Mouse (Mus musculus) lung, postnatal 0 days (tissue): Measurements from ENCODE around the gene Islr2. TPM values are rescaled to one million over a fixed set of nuclear protein-coding genes. Genes with fewer than 3 reads are reported as not detected.

Experiments
- ATAC-seq: fragments of 200-750 bp; cut with Nextera tagmentation; 2 replicates; pipeline ENCODE4 v1.8.0; 2017; ENCODE audit warnings: moderate library complexity
- DNase-seq: peaks from one replicate; pipeline ENCODE4 v3.0.0-alpha.2; 2016; ENCODE audit warnings: low spot score
- H3K27ac ChIP-seq: fragments of 300-500 bp; sonication (generic); 2 replicates; pipeline ENCODE4 v1.5.1; 2014; ENCODE audit warnings: antibody characterized with exemption, mild to moderate bottlenecking, low read length, mixed read lengths
- H3K27me3 ChIP-seq: fragments of 300-500 bp; sonication (generic); replicated peaks from 2 replicates; pipeline ENCODE4 v1.6.1; 2014; ENCODE audit warnings: low read length, mixed read lengths; ENCODE audit not compliant: insufficient read depth
- H3K36me3 ChIP-seq: fragments of 300-500 bp; sonication (generic); 2 replicates; pipeline ENCODE4 v1.6.1; 2014; ENCODE audit warnings: low read length, mixed read lengths; ENCODE audit not compliant: insufficient read depth
- H3K4me1 ChIP-seq: fragments of 300-500 bp; sonication (generic); 2 replicates; pipeline ENCODE4 v1.6.1; 2014; ENCODE audit warnings: antibody characterized with exemption, low read depth, low read length, mixed read lengths; ENCODE audit not compliant: insufficient read depth
- H3K4me2 ChIP-seq: fragments of 300-500 bp; sonication (generic); replicated peaks from 2 replicates; pipeline ENCODE4 v1.6.1; 2014; ENCODE audit warnings: low read depth, mild to moderate bottlenecking, low read length, moderate library complexity, mixed read lengths
- H3K4me3 ChIP-seq: fragments of 300-500 bp; sonication (generic); 2 replicates; pipeline ENCODE4 v1.5.1; 2014; ENCODE audit warnings: low read depth, low read length
- H3K9ac ChIP-seq: fragments of 300-500 bp; sonication (generic); replicated peaks from 2 replicates; pipeline ENCODE4 v1.6.1; 2014; ENCODE audit warnings: low read depth, mild to moderate bottlenecking
- H3K9me3 ChIP-seq: fragments of 300-500 bp; sonication (generic); 2 replicates; pipeline ENCODE4 v1.6.1; 2016; ENCODE audit warnings: low read length, mixed read lengths
- CTCF ChIP-seq: IDR thresholded peaks from 2 replicates; pipeline ENCODE4 v1.5.1; 2016; ENCODE audit warnings: antibody characterized with exemption, mild to moderate bottlenecking
- EP300 ChIP-seq: IDR thresholded peaks from 2 replicates; pipeline ENCODE4 v1.6.1; 2016; ENCODE audit warnings: antibody characterized with exemption, mild to moderate bottlenecking, control low read depth
- WGBS: fragments of 180-500 bp; shearing (Covaris S2); extraction: QIAGEN DNeasy Blood & Tissue Kit; methylation state at CpG from one replicate; pipeline ENCODE4 v1.1.7; 2014; 5-methylcytosine and 5-hydroxymethylcytosine counted together
- polyA plus RNA-seq: library from polyadenylated mRNA; unstranded; fragments of >200 nt; fragmentation: Nextera tagmentation; extraction: Ambion mirVana; gene quantifications from 2 replicates; pipeline ENCODE4 v1.2.1, GENCODE M21; 2015

The Islr2 gene
- polyA plus RNA-seq, 1 experiment from 2014 or later, result not detected

DNA sequence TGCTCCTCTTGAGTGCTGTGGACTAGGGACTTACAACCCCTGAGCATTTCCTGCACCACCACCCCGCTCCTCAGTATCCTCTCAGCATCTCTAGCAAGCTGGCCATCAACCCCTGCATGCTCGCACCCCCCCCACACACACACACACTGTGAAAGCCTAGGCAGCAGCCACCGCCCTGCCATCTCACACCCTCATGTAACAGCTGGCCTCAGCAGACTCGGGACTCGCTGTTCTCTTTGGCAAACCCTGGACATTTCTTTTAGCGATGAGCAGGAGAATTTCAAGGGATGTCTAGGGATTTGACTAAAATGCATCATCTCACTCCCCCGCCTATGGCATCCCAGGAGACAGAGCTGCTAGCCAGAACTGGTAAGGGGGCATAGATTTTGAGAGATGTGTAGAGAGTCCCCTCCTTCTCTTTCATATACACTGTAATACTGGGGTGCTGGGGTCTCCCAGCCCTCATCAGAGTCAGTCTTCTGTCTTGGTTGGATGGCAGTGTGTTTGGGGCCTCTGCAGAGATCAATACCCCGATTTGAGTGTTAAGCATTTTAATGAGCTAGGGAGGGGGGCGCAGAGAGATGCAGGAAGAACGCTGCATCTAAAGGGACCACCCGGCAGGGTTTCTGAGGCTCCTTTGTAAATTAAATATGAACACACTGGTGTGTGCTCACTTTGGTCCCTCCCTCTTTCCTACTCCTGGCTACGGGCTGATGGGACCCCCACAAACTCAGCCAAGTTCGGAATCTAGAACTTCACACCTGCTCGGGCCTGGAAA, 1.3 kb downstream of the Islr2 start:
- Histone ChIP-seq H3K9me3 (no peaks in the 10 kb centered on the region), H3K27me3 (peaks cover 61% of the 10 kb centered on the region), H3K9ac (no peak overlapping the region), H3K4me1 (peaks cover 4% of the 10 kb centered on the region; the same call in 1 of the 2 replicates), H3K36me3 (no peaks in the 10 kb centered on the region), H3K4me3 (no peak overlapping the region), H3K27ac (no peak overlapping the region), H3K4me2 (no peak overlapping the region)
- DNase-seq (no peak), ATAC-seq (no peak)
- WGBS, result 7% methylated on average over 14 of the region's 14 CpGs
- TF ChIP-seq EP300 (no peak), CTCF (no peak)

DNA sequence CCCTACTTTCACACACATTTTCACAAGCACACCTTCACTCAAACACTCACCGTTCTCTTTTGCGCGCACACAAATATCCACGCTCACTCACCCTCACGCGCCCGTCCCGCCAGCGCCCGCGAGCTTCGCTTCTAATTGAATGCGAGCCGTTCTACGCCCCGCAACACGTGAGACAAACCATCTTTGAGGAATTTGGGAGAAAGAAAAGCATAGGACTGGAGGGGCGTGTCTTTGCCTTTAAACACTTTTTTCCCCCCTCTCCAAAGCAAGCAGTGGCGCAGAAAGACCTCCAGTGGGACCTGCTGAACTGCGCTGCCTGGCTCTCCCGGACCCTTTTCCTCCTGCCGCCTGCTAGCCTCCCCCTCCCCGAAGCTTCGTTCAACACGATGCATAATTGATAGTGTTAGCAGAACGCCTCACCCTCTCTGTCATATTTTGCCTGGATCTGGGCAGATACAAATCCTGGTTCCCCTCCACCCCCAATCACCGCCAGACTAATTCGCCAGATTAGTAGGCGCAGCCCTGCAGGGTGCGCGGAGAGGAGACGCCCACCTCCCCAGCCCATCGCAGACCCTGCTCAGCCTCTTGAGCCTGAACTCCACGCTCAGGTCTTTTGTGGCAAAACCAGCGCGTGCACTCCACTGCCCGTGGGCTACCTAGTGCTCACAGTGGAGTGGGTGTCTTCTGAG, 2.1 kb downstream of the Islr2 start:
- no peak overlapping the region for H3K27ac ChIP-seq
- H3K4me2 ChIP-seq, result no peak overlapping the region
- TF ChIP-seq EP300 (no peak), CTCF (no peak)
- 1% methylated on average over 37 of the region's 37 CpGs for WGBS
- no peaks in the 10 kb centered on the region for H3K9me3 ChIP-seq
- H3K27me3 ChIP-seq, result peaks cover 70% of the 10 kb centered on the region
- no peaks in the 10 kb centered on the region for H3K36me3 ChIP-seq
- no peak overlapping the region for H3K4me3 ChIP-seq
- ATAC-seq (no peak), DNase-seq (no peak)
- no peak overlapping the region for H3K9ac ChIP-seq
- peaks cover 5% of the 10 kb centered on the region; the same call in 1 of the 2 replicates for H3K4me1 ChIP-seq

DNA sequence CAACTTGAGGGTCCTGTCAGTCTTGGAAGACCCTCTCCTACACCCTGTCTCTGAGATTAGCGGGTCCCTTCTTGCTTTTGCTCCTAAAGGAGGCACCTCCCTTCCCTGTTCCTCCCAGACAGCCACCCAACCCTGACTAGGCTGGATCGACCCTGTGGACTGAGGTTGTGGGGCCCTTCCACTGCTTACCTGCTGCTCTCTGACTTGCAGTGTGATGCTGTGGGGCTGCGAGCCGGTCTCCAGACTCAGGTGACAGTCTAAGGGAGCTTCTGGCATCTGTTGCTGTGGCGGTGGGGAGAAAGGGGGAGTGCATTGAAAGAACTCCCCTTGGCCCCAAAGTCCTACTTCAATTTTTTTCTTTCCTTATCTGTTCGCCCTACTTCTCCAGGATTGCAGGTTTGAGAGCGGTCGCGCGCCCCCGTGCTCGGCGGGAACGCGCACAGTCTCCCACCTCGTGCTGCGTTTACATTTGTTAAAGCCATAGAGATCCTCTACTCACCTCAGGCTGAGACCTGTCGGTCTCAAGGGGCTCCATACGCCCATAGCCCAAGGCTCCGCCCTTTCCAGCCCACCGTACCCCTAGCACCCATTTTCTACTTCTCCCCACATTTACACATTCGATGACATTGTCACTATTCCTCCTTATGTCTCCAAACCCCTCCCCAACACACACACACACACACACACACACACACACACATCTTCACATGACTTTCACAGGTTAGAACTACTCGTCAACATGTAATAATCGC, 2.9 kb downstream of the Islr2 start:
- H3K9ac ChIP-seq, result no peak overlapping the region
- H3K4me1 ChIP-seq, result peaks cover 8% of the 10 kb centered on the region; the same call in 1 of the 2 replicates
- no peak overlapping the region for H3K27ac ChIP-seq
- no peak for ATAC-seq
- no peak overlapping the region for H3K4me3 ChIP-seq
- H3K27me3 ChIP-seq, result peaks cover 77% of the 10 kb centered on the region
- H3K9me3 ChIP-seq, result no peaks in the 10 kb centered on the region
- no peak overlapping the region for H3K4me2 ChIP-seq
- under 1% methylated on average over 24 of the region's 24 CpGs for WGBS
- no peak for DNase-seq
- TF ChIP-seq CTCF (no peak), EP300 (no peak)
- no peaks in the 10 kb centered on the region for H3K36me3 ChIP-seq

DNA sequence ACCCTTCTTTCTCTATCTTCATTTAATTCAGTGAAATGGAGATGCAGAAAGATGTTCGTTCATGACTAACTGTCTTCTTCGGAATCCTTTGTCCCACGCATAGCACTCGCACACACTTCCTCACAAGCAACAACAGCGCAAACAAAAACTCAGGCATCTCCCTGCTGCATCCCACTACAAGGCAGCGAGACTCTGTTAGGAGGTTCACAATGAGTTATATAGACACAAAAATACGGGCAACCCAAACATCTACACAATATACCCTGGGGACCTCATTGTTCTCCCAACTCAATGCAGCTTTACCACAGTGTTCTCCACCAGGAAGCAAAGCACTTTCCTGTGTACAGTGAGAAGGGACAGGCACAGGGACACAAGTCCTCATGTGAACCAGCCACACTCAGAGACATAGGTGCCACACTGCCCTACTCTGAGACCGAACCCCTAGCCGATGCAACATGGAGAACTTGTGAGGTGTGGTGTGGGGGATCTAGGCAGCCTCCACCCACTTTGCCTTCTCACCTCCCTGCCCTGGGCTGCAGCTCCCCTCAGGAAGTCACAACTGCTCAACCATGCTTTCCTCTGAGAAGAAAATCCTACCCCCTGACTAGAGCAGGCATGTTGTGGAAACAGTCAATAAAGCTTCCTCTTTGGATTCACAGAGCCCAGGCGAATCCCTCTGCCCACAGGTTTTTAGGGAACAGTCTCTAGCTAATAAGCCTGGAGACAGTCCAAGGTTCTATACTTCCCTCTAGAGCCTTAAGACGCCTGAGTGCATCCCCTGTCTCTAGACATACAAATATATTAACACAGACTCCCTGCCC, 3.6 kb downstream of the Islr2 start:
- H3K9ac ChIP-seq, result no peak overlapping the region
- no peak overlapping the region for H3K4me3 ChIP-seq
- 11% methylated on average over 11 of the region's 11 CpGs for WGBS
- ATAC-seq (no peak), DNase-seq (no peak)
- no peaks in the 10 kb centered on the region for H3K36me3 ChIP-seq
- H3K4me1 ChIP-seq, result peaks cover 8% of the 10 kb centered on the region; the same call in 1 of the 2 replicates
- no peak overlapping the region for H3K4me2 ChIP-seq
- peaks cover 80% of the 10 kb centered on the region for H3K27me3 ChIP-seq
- TF ChIP-seq CTCF (no peak), EP300 (no peak)
- H3K27ac ChIP-seq, result no peak overlapping the region
- no peaks in the 10 kb centered on the region for H3K9me3 ChIP-seq

DNA sequence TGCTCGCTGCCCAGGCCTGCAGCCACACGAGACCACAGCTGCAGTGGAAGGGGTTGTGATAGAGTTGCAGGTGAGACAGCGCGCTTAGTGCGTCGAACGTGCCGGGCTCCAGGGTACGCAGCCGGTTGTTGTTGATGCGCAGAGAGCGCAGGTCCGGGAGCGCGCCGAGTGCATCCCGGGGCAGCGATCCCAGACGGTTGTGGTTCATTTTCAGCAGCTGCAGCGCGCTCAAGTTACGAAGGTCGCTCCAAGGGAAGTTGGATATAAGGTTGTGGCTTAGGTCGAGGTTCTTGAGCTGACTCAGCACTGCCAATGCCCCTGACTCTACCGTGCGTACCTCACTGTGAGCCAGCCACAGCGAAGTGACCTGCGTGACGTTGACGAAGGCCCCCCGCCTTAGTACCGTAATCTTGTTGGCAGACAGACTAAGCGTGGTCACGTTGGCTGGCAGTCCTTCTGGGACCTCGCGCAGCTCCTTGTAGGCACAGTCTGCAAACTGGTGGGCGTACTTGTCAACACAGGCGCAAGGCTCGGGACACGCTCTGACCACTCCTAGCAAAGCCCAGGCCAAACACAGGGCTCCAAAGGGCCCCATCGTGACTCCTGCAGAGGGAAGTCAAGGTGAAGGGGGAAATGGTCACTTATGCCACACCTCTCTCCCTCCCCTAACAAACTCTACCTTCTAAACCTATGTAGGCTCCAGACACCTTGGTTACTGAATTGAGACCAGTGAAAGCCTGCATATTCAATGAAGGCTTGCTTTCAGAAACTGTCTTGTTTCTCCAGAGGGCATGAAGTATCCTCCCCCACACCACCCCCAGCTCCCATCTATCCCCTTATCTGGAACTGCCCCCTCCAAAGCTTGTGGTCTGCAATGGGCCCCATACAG, 4.5 kb downstream of the Islr2 start:
- DNase-seq (no peak), ATAC-seq (no peak)
- H3K4me3 ChIP-seq, result no peak overlapping the region
- WGBS, result 1% methylated on average over 41 of the region's 41 CpGs
- H3K27me3 ChIP-seq, result peaks cover 82% of the 10 kb centered on the region
- peaks cover 8% of the 10 kb centered on the region; the same call in 1 of the 2 replicates for H3K4me1 ChIP-seq
- no peaks in the 10 kb centered on the region for H3K36me3 ChIP-seq
- H3K4me2 ChIP-seq, result no peak overlapping the region
- no peak overlapping the region for H3K9ac ChIP-seq
- no peak overlapping the region for H3K27ac ChIP-seq
- H3K9me3 ChIP-seq, result no peaks in the 10 kb centered on the region
- TF ChIP-seq CTCF (no peak), EP300 (no peak)
